Mouse (Mus musculus) forebrain, postnatal 0 days (tissue): ENCODE measurements around the gene Prex1. TPM values are rescaled to one million over a fixed set of nuclear protein-coding genes. Genes with fewer than 3 reads are reported as not detected.

Experiments
- ATAC-seq: fragments of 200-750 bp; cut with Nextera tagmentation; 2 replicates; pipeline ENCODE4 v1.8.0; 2017; ENCODE audit warnings: mild to moderate bottlenecking, moderate library complexity
- DNase-seq: peaks from one replicate; pipeline ENCODE4 v3.0.0-alpha.2; 2015
- H3K27ac ChIP-seq: fragments of 300-500 bp; sonication (generic); 2 replicates; pipeline ENCODE4 v1.5.1; 2014; ENCODE audit warnings: low read depth, mild to moderate bottlenecking, antibody characterized with exemption, low read length, moderate library complexity, mixed read lengths
- H3K27me3 ChIP-seq: fragments of 300-500 bp; sonication (generic); 2 replicates; pipeline ENCODE4 v1.6.1; 2014; ENCODE audit warnings: mild to moderate bottlenecking, low read length, mixed read lengths; ENCODE audit not compliant: insufficient read depth
- H3K36me3 ChIP-seq: fragments of 300-500 bp; sonication (generic); 2 replicates; pipeline ENCODE4 v1.6.1; 2014; ENCODE audit warnings: mild to moderate bottlenecking, moderate library complexity; ENCODE audit not compliant: insufficient read depth
- H3K4me1 ChIP-seq: fragments of 300-500 bp; sonication (generic); 2 replicates; pipeline ENCODE4 v1.6.1; 2014; ENCODE audit warnings: antibody characterized with exemption; ENCODE audit not compliant: insufficient read depth
- H3K4me2 ChIP-seq: fragments of 300-500 bp; sonication (generic); 2 replicates; pipeline ENCODE4 v1.6.1; 2014; ENCODE audit warnings: low read depth, mild to moderate bottlenecking, moderate library complexity
- H3K4me3 ChIP-seq: fragments of 300-500 bp; sonication (generic); 2 replicates; pipeline ENCODE4 v1.5.1; 2014; ENCODE audit warnings: low read depth, low read length, mixed read lengths
- H3K9ac ChIP-seq: fragments of 300-500 bp; sonication (generic); 2 replicates; pipeline ENCODE4 v1.6.1; 2014; ENCODE audit warnings: mild to moderate bottlenecking
- H3K9me3 ChIP-seq: fragments of 300-500 bp; sonication (generic); 2 replicates; pipeline ENCODE4 v1.6.1; 2016; ENCODE audit warnings: low read length
- CTCF ChIP-seq: sonication (generic); IDR thresholded peaks from 2 replicates; pipeline ENCODE4 v1.5.1; 2016; ENCODE audit warnings: antibody characterized with exemption, control low read depth, low read depth
- WGBS: fragments of 180-500 bp; shearing (Covaris S2); extraction: QIAGEN DNeasy Blood & Tissue Kit; methylation state at CpG from one replicate; pipeline ENCODE4 v1.1.7; 2014; 5-methylcytosine and 5-hydroxymethylcytosine counted together
- polyA plus RNA-seq: library from polyadenylated mRNA; unstranded; fragments of >200 nt; fragmentation: Nextera tagmentation; extraction: Ambion mirVana; gene quantifications from 2 replicates; pipeline ENCODE4 v1.2.1, GENCODE M21; 2015
- total RNA-seq: library from RNA; depleted of rRNA; stranded (reverse); fragments of >200 nt; gene quantifications from 2 replicates; pipeline ENCODE4 v1.2.3, GENCODE M21; 2014

Gene Prex1
- total and polyA plus RNA-seq, 2 experiments from 2014 or later, result 17.5 to 31.3 TPM

GRCm38 (mm10) chr2:166579361-166579760 is 134.3 kb downstream of the Prex1 start:
- Histone ChIP-seq H3K4me1 (no peaks in the 10 kb centered on the region), H3K4me2 (no peak overlapping the region), H3K36me3 (peaks cover 11% of the 10 kb centered on the region; the same call in 1 of the 2 replicates), H3K9ac (no peak overlapping the region), H3K27ac (no peak overlapping the region), H3K9me3 (no peaks in the 10 kb centered on the region), H3K4me3 (no peak overlapping the region), H3K27me3 (no peaks in the 10 kb centered on the region)
- no peak for TF ChIP-seq CTCF
- DNase-seq (no peak), ATAC-seq (no peak)
- 91% methylated on average over 10 of the region's 10 CpGs for whole genome bisulfite sequencing

- no peak for TF ChIP-seq CTCF
- no peak for DNase-seq
- no peak overlapping the region for H3K9ac ChIP-seq
Measured at GRCm38 (mm10) chr2:166575419-166575818, 138.2 kb downstream of the Prex1 start.

GRCm38 (mm10) chr2:166574934-166575333 is 138.7 kb downstream of the Prex1 start:
- 14% methylated on average over 7 of the region's 7 CpGs for WGBS
- H3K9ac ChIP-seq, result no peak overlapping the region
- H3K9me3 ChIP-seq, result no peaks in the 10 kb centered on the region
- H3K36me3 ChIP-seq, result peaks cover 23% of the 10 kb centered on the region; the same call in 1 of the 2 replicates
- H3K4me2 ChIP-seq, result no peak overlapping the region
- H3K27me3 ChIP-seq, result no peaks in the 10 kb centered on the region
- peak; percentile 57 for ATAC-seq
- no peaks in the 10 kb centered on the region for H3K4me1 ChIP-seq
- no peak overlapping the region for H3K4me3 ChIP-seq
- peak; percentile 75 for DNase-seq
- TF ChIP-seq CTCF, result peak; percentile 89
- H3K27ac ChIP-seq, result no peak overlapping the region

More at GRCm38 (mm10) chr2:166575419-166575818, 138.2 kb downstream of the Prex1 start:
- H3K27me3 ChIP-seq, result no peaks in the 10 kb centered on the region
- H3K4me3 ChIP-seq, result no peak overlapping the region
- H3K36me3 ChIP-seq, result peaks cover 22% of the 10 kb centered on the region
- no peak overlapping the region for H3K4me2 ChIP-seq
- WGBS, result 51% methylated on average over 16 of the region's 17 CpGs
- peak; percentile 52 for ATAC-seq
- no peak overlapping the region for H3K27ac ChIP-seq
- H3K4me1 ChIP-seq, result no peaks in the 10 kb centered on the region
- H3K9me3 ChIP-seq, result no peaks in the 10 kb centered on the region

GRCm38 (mm10) chr2:166573621-166574020 is 140.0 kb downstream of the Prex1 start:
- no peaks in the 10 kb centered on the region for H3K4me1 ChIP-seq
- H3K27me3 ChIP-seq, result no peaks in the 10 kb centered on the region
- H3K9me3 ChIP-seq, result no peaks in the 10 kb centered on the region
- H3K27ac ChIP-seq, result no peak overlapping the region
- no peak for TF ChIP-seq CTCF
- H3K4me3 ChIP-seq, result no peak overlapping the region
- WGBS, result 91% methylated on average over 5 of the region's 5 CpGs
- H3K9ac ChIP-seq, result no peak overlapping the region
- DNase-seq (no peak), ATAC-seq (no peak)
- no peak overlapping the region for H3K4me2 ChIP-seq
- peaks cover 26% of the 10 kb centered on the region; the same call in 1 of the 2 replicates for H3K36me3 ChIP-seq

GRCm38 (mm10) chr2:166572297-166572696 is 141.3 kb downstream of the Prex1 start:
- Histone ChIP-seq H3K4me3 (no peak overlapping the region), H3K4me2 (no peak overlapping the region), H3K27me3 (no peaks in the 10 kb centered on the region), H3K36me3 (peaks cover 27% of the 10 kb centered on the region; the same call in 1 of the 2 replicates), H3K4me1 (no peaks in the 10 kb centered on the region), H3K27ac (no peak overlapping the region), H3K9me3 (no peaks in the 10 kb centered on the region), H3K9ac (no peak overlapping the region)
- DNase-seq (no peak), ATAC-seq (no peak)
- 82% methylated on average over 3 of the region's 3 CpGs for WGBS
- no peak for TF ChIP-seq CTCF

GRCm38 (mm10) chr2:166569182-166569581 is 144.4 kb downstream of the Prex1 start:
- Histone ChIP-seq H3K36me3 (peaks cover 25% of the 10 kb centered on the region; the same call in 1 of the 2 replicates), H3K4me2 (no peak overlapping the region), H3K9ac (no peak overlapping the region), H3K27ac (no peak overlapping the region), H3K4me3 (no peak overlapping the region), H3K27me3 (no peaks in the 10 kb centered on the region), H3K4me1 (no peaks in the 10 kb centered on the region), H3K9me3 (no peaks in the 10 kb centered on the region)
- DNase-seq, result no peak
- ATAC-seq, result no peak
- no peak for TF ChIP-seq CTCF
- WGBS, result 94% methylated on average over 9 of the region's 9 CpGs

- WGBS, result 80% methylated on average over 5 of the region's 5 CpGs
- no peaks in the 10 kb centered on the region for H3K4me1 ChIP-seq
- no peaks in the 10 kb centered on the region; the same call in 1 of the 2 replicates for H3K27me3 ChIP-seq
- no peak for ATAC-seq
- no peak overlapping the region for H3K27ac ChIP-seq
- no peak overlapping the region for H3K4me3 ChIP-seq
- no peak for DNase-seq
- no peak overlapping the region for H3K4me2 ChIP-seq
- H3K36me3 ChIP-seq, result 0 out of 2 replicates have a peak, but pooled peaks cover 10% of the 10 kb centered on the region
- no peaks in the 10 kb centered on the region for H3K9me3 ChIP-seq
- H3K9ac ChIP-seq, result no peak overlapping the region
- TF ChIP-seq CTCF, result peak; percentile 46
Measured at GRCm38 (mm10) chr2:166565503-166565902, 148.1 kb downstream of the Prex1 start.
